Mouse (Mus musculus) cerebellum, adult 9-11 months (tissue): Measurements from ENCODE around the gene Foxl1.
A peak's percentile ranks its signal among the peaks of the same experiment; 100 is the strongest.

ENCODE experiments used
- DNase-seq: peaks from one replicate; pipeline ENCODE4 v3.0.0; 2022

The Foxl1 gene

DNA sequence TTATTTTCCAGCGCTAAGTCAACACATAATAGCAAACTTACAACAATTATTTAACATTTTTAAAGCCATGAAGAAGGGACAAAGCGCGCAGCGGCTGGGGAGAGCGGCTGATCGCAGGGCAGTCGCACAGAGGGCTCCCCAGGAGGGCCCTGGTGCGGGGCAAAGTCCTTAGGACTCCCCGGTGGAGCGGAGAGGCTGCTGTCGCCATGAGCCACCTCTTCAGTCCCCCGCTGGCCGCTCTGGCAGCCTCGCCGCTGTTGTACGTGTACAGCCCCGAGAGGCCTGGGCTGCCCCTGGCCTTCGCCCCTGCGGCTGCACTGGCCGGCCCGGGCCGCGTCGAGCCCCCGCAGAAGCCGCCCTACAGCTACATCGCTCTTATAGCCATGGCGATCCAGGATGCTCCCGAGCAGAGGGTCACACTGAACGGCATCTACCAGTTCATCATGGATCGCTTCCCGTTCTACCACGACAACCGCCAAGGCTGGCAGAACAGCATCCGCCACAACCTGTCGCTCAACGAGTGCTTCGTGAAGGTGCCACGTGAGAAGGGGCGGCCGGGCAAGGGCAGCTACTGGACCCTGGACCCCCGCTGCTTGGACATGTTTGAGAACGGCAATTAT, at the start of gene Foxl1:
Gene Foxl1 (plus strand): TSS at position 185 of the 620 bp plus-strand sequence.
- no peak for DNase-seq

DNA sequence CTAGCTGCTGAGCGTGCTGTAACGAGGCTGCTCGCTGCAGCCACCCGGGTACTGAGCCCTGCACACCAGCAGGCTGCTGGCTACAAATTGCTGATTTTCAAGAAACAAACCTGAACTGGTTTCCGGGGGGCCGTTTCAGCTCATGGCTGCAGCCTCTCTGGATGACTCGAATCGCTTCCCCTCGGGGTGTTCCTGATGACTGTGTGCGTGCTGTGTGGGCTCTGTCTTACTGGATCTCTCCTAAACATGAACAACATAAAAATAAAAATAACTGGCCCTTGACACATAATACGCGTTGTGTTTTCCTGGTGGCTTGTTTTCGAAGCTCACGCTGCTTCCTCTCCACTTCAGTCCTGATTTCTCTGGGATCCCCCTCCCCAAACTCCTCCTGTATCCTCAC, 49.0 kb upstream of the Foxl1 start:
- DNase-seq: no peak

DNA sequence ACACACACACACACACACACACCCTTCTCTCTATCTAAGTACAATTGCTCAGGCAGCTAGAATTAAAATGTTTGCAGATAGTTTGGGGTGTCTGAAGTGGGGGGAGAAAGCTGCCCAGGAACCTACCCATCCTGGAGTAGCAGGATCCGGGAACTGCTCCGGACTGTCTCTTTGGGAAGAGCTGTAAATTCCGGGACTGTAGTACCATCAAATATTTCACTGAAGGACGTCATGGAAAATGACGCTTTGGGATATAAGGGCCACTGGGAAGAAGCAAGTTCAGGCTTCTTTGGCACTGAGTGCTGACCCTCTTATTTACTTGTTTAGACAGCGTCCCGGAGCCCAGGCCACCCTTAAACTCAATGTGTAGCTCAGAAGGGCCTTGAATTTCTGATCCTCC, 48.5 kb upstream of the Foxl1 start:
- DNase-seq: no peak

DNA sequence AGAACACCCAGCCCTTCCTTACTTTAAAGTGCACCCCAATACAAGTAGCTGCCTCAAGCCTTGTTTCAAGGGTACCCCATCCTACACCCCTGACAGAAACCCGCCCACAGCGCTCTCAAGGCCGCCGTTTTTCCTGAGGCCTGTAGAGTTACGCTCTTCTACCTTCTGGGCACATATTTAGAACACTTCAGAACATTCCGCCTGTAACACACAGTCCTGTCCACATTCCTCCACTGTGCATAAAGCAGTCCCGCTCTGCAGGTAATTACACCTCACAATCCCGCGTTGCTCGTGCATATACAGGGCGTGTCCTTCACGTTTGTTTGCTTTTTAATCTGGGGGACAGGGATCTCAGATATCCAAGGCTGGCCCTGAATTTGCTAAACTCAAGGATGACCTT, 47.8 kb upstream of the Foxl1 start:
- no peak for DNase-seq

DNA sequence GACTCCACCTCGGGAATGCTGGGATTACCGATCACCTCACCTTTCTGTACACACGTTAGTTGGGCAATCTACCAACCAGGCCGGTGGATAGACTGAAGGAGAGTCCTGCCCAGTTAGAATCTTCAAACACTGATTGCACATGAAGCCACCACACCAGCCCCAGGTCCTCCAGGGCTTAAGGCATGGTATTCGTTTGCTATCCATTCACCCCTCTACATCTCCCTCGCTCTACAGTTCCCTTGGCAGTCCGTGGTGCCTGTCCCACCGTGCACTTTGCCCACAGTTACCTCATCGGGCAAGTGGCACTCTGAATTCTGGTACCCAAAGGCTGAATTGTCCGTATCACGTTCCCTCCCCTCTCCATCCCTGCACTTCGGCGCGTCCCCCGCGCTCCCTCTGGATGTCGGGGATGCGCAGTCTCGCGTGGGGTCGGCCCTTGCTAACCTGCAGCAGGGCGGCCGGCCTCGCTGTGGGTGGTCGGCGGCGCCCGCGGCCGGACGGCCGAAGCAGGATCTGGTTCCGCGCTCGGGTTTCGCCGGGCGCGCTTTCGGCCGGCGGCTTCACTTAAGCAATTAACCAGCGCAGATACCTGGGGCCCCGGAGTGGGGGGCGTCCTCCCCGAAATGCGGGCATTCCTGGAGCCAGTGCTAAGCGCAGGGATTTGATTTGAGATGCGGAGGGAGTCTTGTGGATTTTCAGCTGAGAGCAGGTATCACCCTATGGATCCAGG, 47.2 kb upstream of the Foxl1 start:
- DNase-seq: no peak

DNA sequence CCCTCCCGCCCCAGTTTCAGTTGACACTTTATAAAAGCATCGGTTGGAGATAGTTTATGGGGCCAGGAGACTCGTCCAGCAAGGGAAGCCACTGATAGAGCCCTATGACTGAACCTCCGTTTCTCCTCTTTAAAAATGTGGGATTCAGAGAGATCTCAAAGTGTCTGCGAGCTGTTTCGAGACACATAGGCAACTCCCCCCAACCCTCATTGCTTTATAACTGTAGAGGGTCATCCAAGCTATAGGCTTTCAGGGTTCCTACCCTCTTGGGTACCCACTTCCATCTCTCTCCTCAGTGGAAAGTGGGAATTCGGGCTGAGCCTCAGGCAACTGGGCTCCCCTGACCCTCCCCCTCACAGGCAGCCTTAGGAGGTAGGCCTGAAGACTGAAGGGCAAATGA, 46.3 kb upstream of the Foxl1 start:
- no peak for DNase-seq

DNA sequence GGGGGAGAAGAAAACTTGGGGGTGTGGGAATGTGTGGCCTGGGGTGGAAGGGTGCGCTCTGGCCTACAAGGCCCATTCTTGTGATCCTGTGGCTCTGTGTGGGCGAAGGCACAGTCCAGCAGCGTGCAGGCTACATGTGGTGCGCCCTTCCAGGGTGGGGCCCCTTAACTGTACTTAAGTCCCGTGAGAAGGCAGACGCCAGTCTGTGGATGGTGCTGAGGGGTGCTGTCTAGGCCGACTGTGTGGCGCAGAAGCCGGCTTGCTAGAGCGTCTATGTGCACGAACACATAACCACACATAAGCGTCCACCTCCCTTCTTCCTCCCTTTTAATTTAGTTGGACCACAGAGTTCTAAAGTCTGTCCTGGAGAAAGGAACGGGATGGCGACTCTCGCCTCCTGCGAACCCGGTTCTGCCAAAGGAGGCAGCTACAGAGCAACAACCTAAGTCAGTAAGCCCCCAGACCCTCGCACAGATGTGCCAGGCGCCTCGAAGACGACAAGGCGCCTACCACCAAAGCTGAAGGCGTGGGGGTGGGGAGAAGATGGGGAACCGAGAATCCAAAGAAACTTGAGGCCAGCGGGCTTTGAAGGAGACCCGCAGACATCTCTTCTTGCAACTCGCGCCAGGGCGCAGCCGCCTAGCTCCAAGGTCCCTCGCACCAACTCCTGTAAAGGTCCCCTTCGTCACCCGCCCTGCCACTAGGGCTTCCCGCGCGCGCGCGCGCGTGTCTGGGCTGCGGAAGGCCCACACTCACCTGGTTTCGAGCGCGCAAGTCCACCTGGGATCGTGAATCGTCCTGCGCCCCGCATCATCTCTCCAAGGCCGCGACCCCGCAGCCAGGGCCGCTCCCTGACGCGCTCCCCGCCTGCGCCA, 45.3 kb upstream of the Foxl1 start:
- no peak for DNase-seq

DNA sequence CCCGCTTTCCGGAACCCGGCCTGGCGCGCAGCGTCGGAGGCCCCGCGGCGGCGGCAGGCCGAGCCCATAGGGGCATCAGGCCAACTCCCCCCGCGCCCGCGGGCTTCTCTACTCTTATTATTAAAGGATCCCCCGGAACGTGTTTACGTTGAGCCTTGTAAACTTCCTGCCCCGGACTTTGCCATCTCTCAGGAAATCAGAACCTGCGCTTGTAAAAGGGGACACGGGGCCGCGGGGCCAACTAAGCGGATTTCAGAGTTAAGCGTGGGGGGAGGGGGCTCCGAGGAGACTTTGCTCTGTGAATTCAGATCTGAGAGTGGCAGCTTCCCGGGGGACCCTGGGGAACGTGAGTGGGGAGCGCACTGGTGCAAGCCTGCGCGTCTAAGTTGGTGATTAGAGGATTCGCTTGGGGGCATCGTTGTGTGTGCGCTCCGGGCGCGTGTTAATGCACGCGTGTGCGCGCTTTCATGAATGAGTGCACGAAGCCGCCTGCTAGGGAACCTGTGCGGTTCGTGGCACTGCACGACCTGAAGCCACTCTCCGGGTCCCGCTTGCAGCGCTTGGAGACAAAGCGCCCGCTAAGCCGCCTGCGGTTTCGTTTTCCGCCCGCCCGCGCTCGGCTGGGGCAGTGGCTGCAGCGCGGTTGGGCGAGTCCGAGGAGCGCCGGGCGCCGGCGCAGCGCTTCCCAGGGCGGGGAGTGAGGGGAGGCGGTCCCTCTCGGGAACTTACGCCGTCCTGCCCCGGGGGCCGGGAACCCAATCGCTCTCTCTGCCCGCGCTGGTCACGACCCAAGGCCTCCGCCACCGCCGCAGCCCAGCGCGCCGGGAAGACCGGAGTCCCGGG, 44.4 kb upstream of the Foxl1 start:
- DNase-seq: no peak

DNA sequence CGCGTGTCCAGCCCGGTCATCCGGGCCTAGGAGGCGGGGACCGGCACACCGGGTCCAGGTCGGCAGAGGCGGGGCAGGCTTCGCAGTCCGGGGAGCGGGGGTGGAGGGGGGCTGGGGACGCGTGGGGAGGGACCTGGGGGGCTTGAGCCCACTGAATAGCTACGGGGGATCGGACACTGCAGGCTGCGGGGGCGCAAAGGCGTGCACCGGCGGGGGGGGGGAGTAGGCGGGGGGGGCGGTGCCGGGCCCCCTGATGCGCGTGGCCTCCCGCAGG, 43.9 kb upstream of the Foxl1 start:
- DNase-seq: no peak

DNA sequence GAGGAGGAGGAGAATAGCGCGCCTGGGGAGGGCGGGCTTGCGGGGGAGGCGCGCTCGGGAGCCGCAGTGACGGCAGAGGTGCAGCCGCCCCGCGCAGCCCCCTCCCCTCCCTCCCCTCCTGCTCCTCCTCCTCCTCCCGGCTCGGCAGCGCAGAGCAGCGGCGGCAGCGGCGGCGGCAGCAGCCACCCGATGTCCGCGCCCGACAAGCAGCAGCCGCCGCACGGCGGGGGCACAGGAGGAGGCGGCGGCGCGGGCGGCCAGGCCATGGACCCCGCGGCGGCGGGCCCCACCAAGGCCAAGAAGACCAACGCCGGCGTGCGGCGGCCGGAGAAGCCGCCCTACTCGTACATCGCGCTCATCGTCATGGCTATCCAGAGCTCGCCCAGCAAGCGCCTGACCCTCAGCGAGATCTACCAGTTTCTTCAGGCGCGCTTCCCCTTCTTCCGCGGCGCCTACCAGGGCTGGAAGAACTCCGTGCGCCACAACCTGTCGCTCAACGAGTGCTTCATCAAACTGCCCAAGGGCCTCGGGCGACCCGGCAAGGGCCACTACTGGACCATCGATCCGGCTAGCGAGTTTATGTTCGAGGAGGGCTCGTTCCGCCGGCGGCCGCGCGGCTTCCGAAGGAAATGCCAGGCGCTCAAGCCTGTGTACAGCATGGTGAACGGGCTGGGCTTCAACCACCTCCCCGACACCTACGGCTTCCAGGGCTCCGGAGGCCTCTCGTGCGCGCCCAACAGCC, 43.4 kb upstream of the Foxl1 start, which contains the start of gene Foxf1:
Gene Foxf1 (plus strand): TSS at position 177 of the 742 bp plus-strand sequence.
- no peak for DNase-seq

DNA sequence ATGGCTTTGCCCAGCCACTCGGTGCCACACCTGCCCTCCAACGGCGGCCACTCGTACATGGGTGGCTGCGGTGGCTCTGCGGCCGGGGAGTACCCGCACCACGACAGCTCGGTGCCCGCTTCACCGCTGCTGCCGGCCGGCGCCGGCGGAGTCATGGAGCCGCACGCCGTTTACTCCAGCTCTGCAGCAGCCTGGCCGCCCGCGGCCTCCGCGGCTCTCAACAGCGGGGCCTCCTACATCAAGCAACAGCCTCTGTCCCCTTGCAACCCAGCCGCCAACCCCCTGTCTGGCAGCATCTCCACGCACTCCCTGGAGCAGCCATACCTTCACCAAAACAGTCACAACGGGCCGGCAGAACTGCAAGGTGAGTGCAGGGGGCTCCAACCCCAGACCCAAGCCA, 42.7 kb upstream of the Foxl1 start:
- DNase-seq: no peak

DNA sequence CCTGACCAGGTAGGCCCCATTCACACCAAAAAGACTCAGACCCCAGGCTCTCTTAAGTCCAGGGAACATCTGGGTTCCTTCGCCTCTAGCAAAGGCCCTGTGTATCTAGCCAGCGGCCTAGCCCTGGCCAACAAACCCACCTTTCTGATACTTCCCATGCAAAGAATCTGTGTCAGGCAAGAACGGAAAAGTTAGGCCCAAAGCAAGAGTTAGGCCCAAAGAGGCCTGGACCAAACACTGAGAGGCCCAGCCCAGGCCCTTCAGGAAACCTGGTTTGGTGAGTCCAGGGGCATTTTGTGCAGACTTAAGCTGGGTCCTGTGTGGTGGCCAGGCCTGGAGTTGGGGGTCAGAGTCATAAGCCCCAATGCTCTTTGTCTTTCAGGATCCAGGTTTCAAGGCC, 42.2 kb upstream of the Foxl1 start:
- DNase-seq: no peak

DNA sequence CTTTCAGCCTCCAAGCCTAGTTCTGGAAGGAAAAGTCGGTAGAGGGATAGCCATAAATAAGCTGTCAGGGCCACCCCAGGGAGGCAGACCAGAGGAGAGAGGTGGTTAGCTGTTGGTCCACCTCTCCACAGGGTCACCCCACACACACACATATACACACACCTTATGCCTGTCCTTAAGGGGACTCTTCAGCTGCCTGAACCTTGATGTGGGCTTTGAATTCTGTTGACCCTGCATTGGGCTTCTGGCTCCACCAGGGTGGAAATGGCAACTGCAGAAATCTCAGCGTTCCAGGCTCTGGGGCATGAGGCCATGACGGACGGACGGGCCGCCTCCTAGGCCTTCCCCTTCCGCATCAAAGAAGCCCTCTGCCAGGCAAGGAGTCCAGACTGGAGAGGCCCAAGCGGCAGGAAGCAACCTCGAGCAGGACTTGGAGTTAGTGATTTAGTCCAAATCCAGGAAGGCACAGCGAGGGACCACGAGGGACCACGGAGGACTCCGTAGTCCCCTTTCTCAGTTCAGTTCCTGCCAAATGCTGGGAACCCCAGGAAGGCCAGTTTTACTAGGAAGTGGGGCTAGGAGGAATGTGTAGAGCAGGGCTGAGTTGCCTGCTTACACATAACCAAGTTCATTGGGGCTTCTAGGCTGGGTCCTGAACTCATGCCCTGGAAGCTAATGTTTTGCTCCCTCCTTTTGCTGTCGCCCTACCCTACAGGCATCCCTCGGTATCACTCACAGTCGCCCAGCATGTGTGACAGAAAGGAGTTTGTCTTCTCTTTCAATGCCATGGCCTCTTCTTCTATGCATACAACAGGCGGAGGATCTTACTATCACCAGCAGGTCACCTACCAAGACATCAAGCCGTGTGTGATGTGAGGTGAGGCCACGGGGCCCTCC, 41.5 kb upstream of the Foxl1 start:
- DNase-seq: no peak

DNA sequence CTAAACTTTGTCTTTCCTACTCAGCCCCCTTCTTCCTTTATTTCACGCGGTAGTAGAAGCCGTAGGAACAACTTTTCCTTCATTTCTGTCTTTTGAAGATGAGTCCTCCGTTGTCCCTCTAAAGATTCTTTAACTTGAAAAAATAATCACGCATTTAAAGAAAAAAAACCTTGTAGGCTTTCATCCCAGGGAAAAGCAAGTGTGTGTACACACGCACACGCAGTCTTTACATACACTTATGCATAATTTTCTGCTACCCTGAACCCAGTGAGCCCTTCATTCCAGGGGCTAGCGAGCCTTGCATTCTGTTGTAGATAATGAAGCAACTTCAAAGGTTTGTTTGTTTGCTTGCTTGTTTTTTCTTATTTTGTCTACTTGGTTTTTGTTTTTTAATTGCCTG, 39.5 kb upstream of the Foxl1 start:
- DNase-seq: no peak

DNA sequence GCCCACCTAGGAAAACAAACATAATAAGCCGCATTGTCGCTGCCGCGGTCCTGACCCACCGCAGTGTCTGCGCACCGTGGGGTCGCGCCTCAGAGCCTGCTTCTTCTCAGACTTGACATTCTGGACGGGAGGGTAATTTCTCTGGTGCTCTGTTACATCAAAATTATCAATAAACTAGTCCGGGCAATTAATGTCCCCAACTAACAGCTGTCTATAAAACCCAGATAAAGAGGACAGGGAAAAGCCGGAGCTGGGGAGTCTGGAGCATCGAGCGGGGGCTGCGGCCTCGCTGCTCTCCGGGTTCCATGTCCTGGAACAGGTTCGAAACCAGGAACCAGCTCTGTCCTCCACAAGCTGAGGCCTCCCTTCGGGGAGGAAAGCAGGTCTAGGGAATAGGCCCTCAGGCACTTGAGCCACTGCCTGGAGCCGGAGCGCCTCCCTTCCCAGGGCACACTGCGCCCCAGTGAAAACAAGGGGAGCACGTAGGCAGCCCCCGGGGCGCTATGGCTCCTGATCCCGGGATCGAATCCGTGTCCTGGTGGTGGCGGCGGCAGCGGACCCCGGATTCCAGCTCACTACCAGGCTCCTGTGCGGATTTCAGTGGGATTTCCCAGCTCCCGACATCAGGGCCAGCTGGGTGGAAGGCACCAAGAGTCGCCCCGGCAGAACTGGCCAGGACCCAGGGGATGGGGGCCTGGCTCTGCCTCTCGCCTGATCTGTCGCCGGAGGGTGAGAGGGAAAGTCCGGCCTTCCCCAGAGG, 38.7 kb upstream of the Foxl1 start:
- no peak for DNase-seq

DNA sequence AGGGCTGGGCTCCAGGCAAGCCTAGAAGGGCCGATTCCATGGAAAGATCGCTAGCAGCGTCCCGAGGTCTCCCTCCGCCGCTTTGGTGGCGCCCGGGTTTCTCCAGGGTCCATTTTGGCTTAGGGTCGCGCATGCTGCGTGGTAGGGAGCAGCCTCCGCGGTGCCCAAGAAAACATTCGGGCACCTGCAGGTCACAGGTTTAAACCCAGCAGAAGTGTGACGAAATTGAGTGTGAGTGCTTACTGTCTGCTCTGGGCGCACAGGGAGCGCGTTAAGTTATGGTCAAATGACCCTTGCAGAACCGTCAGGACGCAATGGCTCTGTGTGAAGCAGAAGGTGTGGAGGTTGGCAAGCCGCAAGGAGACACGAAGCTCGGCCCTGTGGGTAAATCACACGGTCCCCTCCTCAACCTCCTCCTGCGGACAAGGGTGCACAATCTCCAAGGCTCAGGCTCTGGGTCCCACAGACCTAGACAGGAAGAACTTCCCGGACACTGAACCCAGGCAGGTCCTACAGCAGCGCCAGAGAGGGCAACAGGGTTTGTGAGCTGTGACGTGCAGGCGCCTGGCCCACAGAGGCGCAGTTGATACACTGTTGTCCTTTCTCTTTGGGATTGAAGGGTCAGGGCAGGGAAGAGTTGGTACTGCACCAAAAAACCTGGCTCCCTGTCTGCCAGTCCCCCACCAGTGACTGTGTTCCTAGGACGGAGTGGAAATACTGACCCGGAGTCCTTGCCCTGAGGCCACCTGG, 37.9 kb upstream of the Foxl1 start:
- DNase-seq: no peak

DNA sequence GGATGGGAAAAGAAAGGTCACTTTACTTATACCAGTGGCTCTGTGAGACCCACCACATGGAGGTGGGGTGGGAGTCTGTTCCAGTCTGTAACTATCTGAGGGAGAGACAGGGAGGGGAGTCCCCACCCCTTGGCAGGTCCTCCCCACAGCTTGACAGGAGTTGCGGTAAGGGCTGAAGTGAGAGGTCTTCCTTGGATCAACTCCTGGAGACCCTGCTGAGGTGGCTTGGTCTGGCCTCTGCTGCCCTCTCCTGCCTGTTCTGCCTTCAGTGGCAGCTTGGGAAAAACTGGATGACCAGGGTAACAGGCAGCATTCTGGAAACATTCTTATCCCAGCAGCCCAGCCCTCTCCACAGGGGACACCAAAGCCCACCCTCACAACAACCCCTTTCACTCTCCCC, 37.0 kb upstream of the Foxl1 start:
- no peak for DNase-seq

DNA sequence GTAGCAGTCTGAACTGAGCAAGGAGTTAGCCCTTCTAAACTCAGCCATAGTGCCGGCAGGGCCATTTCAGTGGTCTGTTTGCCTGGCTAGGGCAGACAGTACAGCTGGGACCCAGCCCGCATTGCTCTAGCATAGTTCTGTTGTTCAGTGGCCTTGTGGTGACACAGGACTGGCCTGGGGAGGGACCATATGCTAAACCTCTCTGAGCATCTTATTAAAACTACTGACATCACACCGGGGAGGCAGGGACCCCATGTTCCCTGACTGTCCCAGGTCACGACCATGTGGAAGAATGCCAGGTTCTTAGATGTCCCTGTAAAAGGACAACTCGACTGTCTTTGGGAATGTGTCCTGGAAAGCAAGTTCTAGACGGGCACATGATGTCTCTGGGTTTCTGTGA, 35.6 kb upstream of the Foxl1 start:
- DNase-seq: no peak

DNA sequence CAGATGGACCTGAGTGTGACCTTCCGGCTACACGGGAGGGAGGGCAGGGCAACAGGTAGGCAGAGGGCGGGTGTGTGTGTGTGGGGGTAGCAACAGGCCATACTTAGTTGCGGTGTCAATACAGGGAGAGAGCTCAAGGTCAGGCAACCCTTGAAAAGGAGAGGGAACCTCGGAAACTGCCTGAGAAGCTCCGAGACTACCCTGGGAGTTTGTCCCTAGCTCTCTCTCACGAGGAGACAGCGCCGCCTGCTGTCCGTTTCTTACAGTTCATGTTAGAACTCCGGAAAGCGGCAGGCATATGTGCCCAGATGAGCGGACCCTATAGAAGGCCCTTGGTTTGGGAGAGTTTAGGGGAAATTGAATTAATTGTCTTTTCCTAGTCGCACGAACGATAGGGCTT, 35.1 kb upstream of the Foxl1 start:
- peak; percentile 53 for DNase-seq

DNA sequence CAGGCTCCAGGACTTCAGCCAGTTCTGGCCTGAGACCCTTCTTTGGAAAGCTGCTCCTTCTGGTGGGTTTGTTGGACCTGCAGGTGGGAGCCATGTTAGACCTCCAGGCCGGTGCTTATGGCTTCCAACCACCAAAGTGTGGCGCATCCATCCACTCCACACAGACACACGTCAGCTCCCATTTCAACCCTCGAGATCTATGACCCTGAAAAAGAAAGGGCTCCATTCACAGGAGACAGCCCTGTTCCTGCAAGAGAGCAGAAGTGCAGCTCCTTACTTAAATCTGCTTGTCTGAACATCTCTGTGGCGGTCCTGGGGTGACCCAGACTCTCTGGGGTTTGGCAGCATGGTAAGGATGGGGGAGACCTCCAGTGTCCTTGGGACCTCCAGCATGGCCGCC, 34.2 kb upstream of the Foxl1 start:
- no peak for DNase-seq
